Mouse (Mus musculus) fibroblast of lung, adult 2 months (primary cell): ENCODE measurements around the gene Frem1.

Experiments
- DNase-seq: peaks from one replicate; pipeline ENCODE4 v3.0.0-alpha.2; 2011; ENCODE audit warnings: low read depth

Gene Frem1

GRCm38 (mm10) chr4:82930079-82930478 is 122.1 kb downstream of the Frem1 start:
- no peak for DNase-seq

GRCm38 (mm10) chr4:82921962-82922361 is 130.2 kb downstream of the Frem1 start:
- no peak for DNase-seq

GRCm38 (mm10) chr4:82918625-82919024 is 133.5 kb downstream of the Frem1 start:
- DNase-seq, result no peak

- DNase-seq, result no peak
These were observed 135.5 kb downstream of the Frem1 start for GRCm38 (mm10) chr4:82916678-82917050.

GRCm38 (mm10) chr4:82916003-82916677 is 136.0 kb downstream of the Frem1 start:
- no peak for DNase-seq

GRCm38 (mm10) chr4:82915576-82915975 is 136.6 kb downstream of the Frem1 start:
- DNase-seq, result no peak

- DNase-seq, result no peak
These were observed 137.5 kb downstream of the Frem1 start for GRCm38 (mm10) chr4:82914601-82915143.

- no peak for DNase-seq
These were observed 156.9 kb downstream of the Frem1 start for GRCm38 (mm10) chr4:82895227-82895626.

- no peak for DNase-seq
These were observed 159.9 kb downstream of the Frem1 start for GRCm38 (mm10) chr4:82892247-82892646.

- no peak for DNase-seq
These were observed 160.6 kb downstream of the Frem1 start for GRCm38 (mm10) chr4:82891566-82891965.

- peak; percentile 12 for DNase-seq
These were observed 161.1 kb downstream of the Frem1 start for GRCm38 (mm10) chr4:82891049-82891448.

GRCm38 (mm10) chr4:82890585-82890984 is 161.6 kb downstream of the Frem1 start:
- DNase-seq, result no peak

GRCm38 (mm10) chr4:82886148-82886547 is 166.0 kb downstream of the Frem1 start:
- DNase-seq, result no peak

- DNase-seq, result no peak
These were observed 166.6 kb downstream of the Frem1 start for GRCm38 (mm10) chr4:82885535-82885913.

GRCm38 (mm10) chr4:82884636-82885534 is 167.3 kb downstream of the Frem1 start, which contains the start of gene Cer1:
Cer1 (minus strand) TSS chr4:82885148.
- DNase-seq, result no peak

- no peak for DNase-seq
These were observed 169.6 kb downstream of the Frem1 start for GRCm38 (mm10) chr4:82882500-82882899.

- no peak for DNase-seq
These were observed 170.8 kb downstream of the Frem1 start for GRCm38 (mm10) chr4:82881366-82881765.

GRCm38 (mm10) chr4:82880243-82880642 is 171.9 kb downstream of the Frem1 start:
- DNase-seq, result no peak

- no peak for DNase-seq
These were observed 173.0 kb downstream of the Frem1 start for GRCm38 (mm10) chr4:82879152-82879551.

- DNase-seq, result no peak
These were observed 175.5 kb downstream of the Frem1 start for GRCm38 (mm10) chr4:82876656-82877055.

GRCm38 (mm10) chr4:82875532-82875931 is 176.6 kb downstream of the Frem1 start:
- no peak for DNase-seq

- DNase-seq, result no peak
These were observed 177.3 kb downstream of the Frem1 start for GRCm38 (mm10) chr4:82874791-82875190.

GRCm38 (mm10) chr4:82872548-82872947 is 179.6 kb downstream of the Frem1 start:
- DNase-seq, result no peak
